Mouse (Mus musculus) erythroid progenitor cell, adult 5-6 weeks (primary cell): ENCODE data around the gene Gucy2c. TPM values are rescaled to one million over a fixed set of nuclear protein-coding genes. Genes with fewer than 3 reads are reported as not detected.

Source experiments
- total RNA-seq, 2 experiments: library from RNA; stranded (forward) in 1 of 2; stranded (reverse) in 1 of 2; fragments of 150-400 nt in 1 of 2; fragments of 186-747, 209-891 nt in 1 of 2; gene quantifications; 2 replicates each; pipeline versions ENCODE4 v1.2.3 to v1.2.4; 2015 to 2017; ENCODE audit warnings: low replicate concordance in 2 of 2

Gene Gucy2c
- total RNA-seq, 2 experiments from 2014 or later = not detected

Other genes starting within 250 kb of the Gucy2c start
- 31.0 and 37.7 TPM in 2 replicates for gene Plbd1, start 119.8 kb downstream of the Gucy2c start, total RNA-seq (2015; ENCODE audit: low replicate concordance)
- 17.2 and 24.4 TPM in 2 replicates for gene Plbd1, start 119.8 kb downstream of the Gucy2c start, total RNA-seq (2017; ENCODE audit: low replicate concordance)
- 82.5 and 87.6 TPM in 2 replicates for gene Hist4h4, start 22.6 kb upstream of the Gucy2c start, total RNA-seq (2015; ENCODE audit: low replicate concordance)
- 74.3 and 120 TPM in 2 replicates for gene Hist4h4, start 22.6 kb upstream of the Gucy2c start, total RNA-seq (2017; ENCODE audit: low replicate concordance)
- gene H2afj, start 26.5 kb upstream of the Gucy2c start, total RNA-seq (2015; ENCODE audit: low replicate concordance) = 51.1 and 55.5 TPM in 2 replicates
- 33.1 and 75.9 TPM in 2 replicates for gene H2afj, start 26.5 kb upstream of the Gucy2c start, total RNA-seq (2017; ENCODE audit: low replicate concordance)
- gene BC049715, start 45.9 kb upstream of the Gucy2c start, total RNA-seq (2015; ENCODE audit: low replicate concordance) = 6.3 and 8.3 TPM in 2 replicates
- gene BC049715, start 45.9 kb upstream of the Gucy2c start, total RNA-seq (2017; ENCODE audit: low replicate concordance) = 0.91 and 3.6 TPM in 2 replicates
- 103 and 123 TPM in 2 replicates for gene Wbp11, start 46.5 kb upstream of the Gucy2c start, total RNA-seq (2015; ENCODE audit: low replicate concordance)
- gene Wbp11, start 46.5 kb upstream of the Gucy2c start, total RNA-seq (2017; ENCODE audit: low replicate concordance) = 116 and 132 TPM in 2 replicates
- gene Smco3, start 53.7 kb upstream of the Gucy2c start, total RNA-seq (2015; ENCODE audit: low replicate concordance) = not detected in 2 replicates
- gene Smco3, start 53.7 kb upstream of the Gucy2c start, total RNA-seq (2017; ENCODE audit: low replicate concordance) = not detected in 2 replicates
- gene Art4, start 76.0 kb upstream of the Gucy2c start, total RNA-seq (2015; ENCODE audit: low replicate concordance) = 89.7 and 101 TPM in 2 replicates
- gene Art4, start 76.0 kb upstream of the Gucy2c start, total RNA-seq (2017; ENCODE audit: low replicate concordance) = 123 and 147 TPM in 2 replicates
- gene Mgp, start 94.1 kb upstream of the Gucy2c start, total RNA-seq (2015; ENCODE audit: low replicate concordance) = not detected in 2 replicates
- 1.4 TPM in 1 of 2 replicates, not detected in the other for gene Mgp, start 94.1 kb upstream of the Gucy2c start, total RNA-seq (2017; ENCODE audit: low replicate concordance)
- gene Erp27, start 140.4 kb upstream of the Gucy2c start, total RNA-seq (2015; ENCODE audit: low replicate concordance) = not detected in 2 replicates
- gene Erp27, start 140.4 kb upstream of the Gucy2c start, total RNA-seq (2017; ENCODE audit: low replicate concordance) = not detected in 2 replicates
- not detected in 2 replicates for gene Pde6h, start 142.1 kb upstream of the Gucy2c start, total RNA-seq (2015; ENCODE audit: low replicate concordance)
- gene Pde6h, start 142.1 kb upstream of the Gucy2c start, total RNA-seq (2017; ENCODE audit: low replicate concordance) = 0.51 TPM in 1 of 2 replicates, not detected in the other
- 616 and 634 TPM in 2 replicates for gene Arhgdib, start 160.1 kb upstream of the Gucy2c start, total RNA-seq (2015; ENCODE audit: low replicate concordance)
- gene Arhgdib, start 160.1 kb upstream of the Gucy2c start, total RNA-seq (2017; ENCODE audit: low replicate concordance) = 160 and 179 TPM in 2 replicates